Mouse (Mus musculus) heart, postnatal 0 days (tissue): Measurements from ENCODE around the gene Fam102b.

ENCODE experiments used
- CTCF ChIP-seq: IDR thresholded peaks from 2 replicates; pipeline ENCODE4 v1.5.1; 2016; ENCODE audit warnings: antibody characterized with exemption, control low read depth, low read depth
- EP300 ChIP-seq: IDR thresholded peaks from 2 replicates; pipeline ENCODE4 v1.6.1; 2016; ENCODE audit warnings: antibody characterized with exemption, low read depth

DNA sequence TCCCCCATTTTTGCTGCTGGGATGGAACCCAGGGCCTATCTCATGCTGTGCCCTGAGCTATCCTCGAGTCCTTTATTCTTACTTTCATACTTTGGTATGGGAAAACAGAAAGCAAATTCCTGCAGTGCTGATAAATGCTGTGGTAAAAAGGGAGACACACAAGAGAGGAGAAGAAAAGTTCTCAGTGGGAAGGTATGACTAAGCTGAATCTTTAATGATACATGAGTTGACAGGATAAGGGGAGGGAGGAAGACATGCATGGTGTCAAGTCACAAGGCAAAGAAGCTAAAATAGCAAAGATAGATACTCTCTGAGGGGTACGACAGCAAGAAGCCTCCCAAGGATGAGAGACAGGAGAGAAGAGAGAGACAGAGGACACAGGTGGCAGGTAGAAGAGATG, 32.0 kb downstream of the Fam102b start:
- TF ChIP-seq EP300 (no peak), CTCF (no peak)
